Mouse (Mus musculus): Measurements from ENCODE around the gene Ovca2.

Ovca2 gene

GRCm38 (mm10) chr11:75170136-75170751, 8.4 kb downstream of the Ovca2 start:
- peak; percentile 97 for DNase-seq (ENCODE audit: low read depth, low spot score)

GRCm38 (mm10) chr11:75169405-75170080, 9.1 kb downstream of the Ovca2 start, which contains the start of gene Hic1:
Gene Hic1, minus strand, starts transcription at chr11:75169519.
- DNase-seq (ENCODE audit: low read depth, low spot score): peak; percentile 32

- DNase-seq (ENCODE audit: low read depth, low spot score): peak; percentile 81
Observed at GRCm38 (mm10) chr11:75168590-75169361, 9.9 kb downstream of the Ovca2 start.

- DNase-seq (ENCODE audit: low read depth, low spot score): no peak
Observed at GRCm38 (mm10) chr11:75167643-75168589, 10.7 kb downstream of the Ovca2 start.

- DNase-seq (ENCODE audit: low read depth, low spot score): no peak
Observed at GRCm38 (mm10) chr11:75166861-75167642, 11.6 kb downstream of the Ovca2 start.

- no peak for DNase-seq (ENCODE audit: low read depth, low spot score)
Observed at GRCm38 (mm10) chr11:75166193-75166842, 12.3 kb downstream of the Ovca2 start.

GRCm38 (mm10) chr11:75165441-75166192, 13.0 kb downstream of the Ovca2 start:
- DNase-seq (ENCODE audit: low read depth, low spot score): peak; percentile 80

- no peak for DNase-seq (ENCODE audit: low read depth, low spot score)
Observed at GRCm38 (mm10) chr11:75164750-75165149, 13.9 kb downstream of the Ovca2 start.

- no peak for DNase-seq (ENCODE audit: low read depth, low spot score)
Observed at GRCm38 (mm10) chr11:75164051-75164450, 14.6 kb downstream of the Ovca2 start.

GRCm38 (mm10) chr11:75163379-75163778, 15.3 kb downstream of the Ovca2 start:
- no peak for DNase-seq (ENCODE audit: low read depth, low spot score)

GRCm38 (mm10) chr11:75162591-75163080, 16.0 kb downstream of the Ovca2 start:
- DNase-seq (ENCODE audit: low read depth, low spot score): no peak

- DNase-seq (ENCODE audit: low read depth, low spot score): no peak
Observed at GRCm38 (mm10) chr11:75161417-75162008, 17.1 kb downstream of the Ovca2 start.

- DNase-seq (ENCODE audit: low read depth, low spot score): no peak
Observed at GRCm38 (mm10) chr11:75160954-75161353, 17.7 kb downstream of the Ovca2 start.

- DNase-seq (ENCODE audit: low read depth, low spot score): no peak
Observed at GRCm38 (mm10) chr11:75159564-75159963, 19.1 kb downstream of the Ovca2 start.

- no peak for DNase-seq (ENCODE audit: low read depth, low spot score)
Observed at GRCm38 (mm10) chr11:75158432-75158831, 20.2 kb downstream of the Ovca2 start.

- no peak for DNase-seq (ENCODE audit: low read depth, low spot score)
Observed at GRCm38 (mm10) chr11:75157901-75158300, 20.7 kb downstream of the Ovca2 start.

GRCm38 (mm10) chr11:75157037-75157436, 21.6 kb downstream of the Ovca2 start:
- DNase-seq (ENCODE audit: low read depth, low spot score): peak; percentile 39

GRCm38 (mm10) chr11:75156416-75156815, 22.2 kb downstream of the Ovca2 start:
- DNase-seq (ENCODE audit: low read depth, low spot score): no peak

GRCm38 (mm10) chr11:75155985-75156384, 22.6 kb downstream of the Ovca2 start:
- DNase-seq (ENCODE audit: low read depth, low spot score): peak; percentile 53
